In genomic region chr17:28951831-28952799, GRCm38 (mm10) we compare ENCODE assay signal across 8 mouse cellular contexts. TPM values are rescaled to one million over a fixed set of nuclear protein-coding genes. Genes with fewer than 3 reads are reported as not detected.
DNase-seq lines count a peak whose midpoint lies in the region; ATAC-seq lines count a peak whose summit lies in the region.

Gene Kctd20, plus strand, starts transcription at chr17:28951950.

- no peaks in the 10 kb centered on the region for H3K27me3 ChIP-seq in megakaryocyte, embryonic 14.5 days (replicated peaks)

- DNase-seq in ZHBTc4 (ENCODE audit: low read depth, low spot score), result peak; percentile 93
- peak; percentile 90 to 93 for DNase-seq in gastrocnemius, adult 8-10 months (ENCODE audit: low spot score in 2 of 2)
- DNase-seq in hindlimb bud, embryonic 11.5 days (ENCODE audit: extremely low spot score, low read depth, low spot score), result peak; percentile 73
- DNase-seq in left cerebral cortex, adult 8-10 months (ENCODE audit: low spot score in 2 of 2), result peak; percentile 82 to 88
- DNase-seq in right cerebral cortex, postnatal 10 days (ENCODE audit: low spot score in 2 of 2), result peak; percentile 89 to 92
- peak; percentile 94 for DNase-seq in urinary bladder, postnatal 25 days (ENCODE audit: low spot score)

- H3K9me3 ChIP-seq in megakaryocyte, embryonic 14.5 days, result peaks cover 5% of the 10 kb centered on the region

- H3K4me3 ChIP-seq in megakaryocyte, embryonic 14.5 days (replicated peaks), result peak within 1 kb of the TSS; percentile 95

- H3K36me3 ChIP-seq in megakaryocyte, embryonic 14.5 days (replicated peaks; ENCODE audit: low read length), result peaks cover 22% of the 10 kb centered on the region

- peaks cover 44% of the 10 kb centered on the region for H3K4me1 ChIP-seq in megakaryocyte, embryonic 14.5 days

- peak; percentile 61 for ATAC-seq in common myeloid progenitor, adult 5-6 weeks (replicated peaks; ENCODE audit: low read depth, poor library complexity, severe bottlenecking)

RNA-seq across cellular contexts. Expression of gene Kctd20, which starts in this region (rescaled TPM):
- 73.9 and 83.7 TPM in 2 replicates for total RNA-seq in common myeloid progenitor, adult 5-6 weeks (2017)
- 10 to 100 TPM; 27.0 to 38.6 (median 28.7) TPM for total RNA-seq in gastrocnemius, adult 8-10 months (2022)
- total RNA-seq in left cerebral cortex, adult 8-10 months (2022), result 10 to 100 TPM; 57.5 to 72.8 (median 64.2) TPM
- polyA plus RNA-seq in megakaryocyte, embryonic 14.5 days (2012; ENCODE audit: insufficient read depth, low replicate concordance), result 27.8 and 60.1 TPM in 2 replicates

Comparison
In these comparisons a context has a peak if more than half of its experiments do, and no peak if none do; other contexts are left out.
1. Peak in every context shown above with its lines: DNase-seq, ATAC-seq and H3K4me3 ChIP-seq.